Mouse (Mus musculus) WW6 (cell line): ENCODE measurements around the gene 3110009E18Rik.

ENCODE experiments used
- DNase-seq: peaks from one replicate; pipeline ENCODE4 v3.0.0-alpha.2; 2013; ENCODE audit warnings: low read depth, low spot score

Gene 3110009E18Rik

GRCm38 (mm10) chr1:120120969-120121811 is at the start of gene 3110009E18Rik, which contains the start of gene Dbi:
Gene 3110009E18Rik, plus strand, starts transcription at chr1:120121187.
Gene Dbi, minus strand, starts transcription at chr1:120121078.
- DNase-seq = peak; percentile 92

- no peak for DNase-seq
These were observed 48.1 kb upstream of the 3110009E18Rik start for GRCm38 (mm10) chr1:120072900-120073299.

- no peak for DNase-seq
These were observed 47.3 kb upstream of the 3110009E18Rik start, which contains the start of gene Tmem37 for GRCm38 (mm10) chr1:120073519-120074306. Gene Tmem37, minus strand, starts transcription at chr1:120074074.

GRCm38 (mm10) chr1:120074307-120074702 is 46.7 kb upstream of the 3110009E18Rik start:
- DNase-seq = no peak

- DNase-seq = no peak
These were observed 46.1 kb upstream of the 3110009E18Rik start for GRCm38 (mm10) chr1:120074931-120075330.

GRCm38 (mm10) chr1:120075507-120075906 is 45.5 kb upstream of the 3110009E18Rik start:
- no peak for DNase-seq

GRCm38 (mm10) chr1:120077746-120078410 is 43.1 kb upstream of the 3110009E18Rik start:
- no peak for DNase-seq

GRCm38 (mm10) chr1:120080632-120081031 is 40.4 kb upstream of the 3110009E18Rik start:
- no peak for DNase-seq

GRCm38 (mm10) chr1:120082957-120083585 is 37.9 kb upstream of the 3110009E18Rik start:
- DNase-seq = no peak

- DNase-seq = no peak
These were observed 37.0 kb upstream of the 3110009E18Rik start for GRCm38 (mm10) chr1:120083921-120084517.

GRCm38 (mm10) chr1:120085696-120086095 is 35.3 kb upstream of the 3110009E18Rik start:
- DNase-seq = no peak

- DNase-seq = no peak
These were observed 34.3 kb upstream of the 3110009E18Rik start for GRCm38 (mm10) chr1:120086644-120087043.

GRCm38 (mm10) chr1:120089180-120089579 is 31.8 kb upstream of the 3110009E18Rik start:
- no peak for DNase-seq

- DNase-seq = no peak
These were observed 30.0 kb upstream of the 3110009E18Rik start for GRCm38 (mm10) chr1:120090880-120091570.

GRCm38 (mm10) chr1:120093482-120094134 is 27.4 kb upstream of the 3110009E18Rik start:
- peak; percentile 67 for DNase-seq

- DNase-seq = no peak
These were observed 26.1 kb upstream of the 3110009E18Rik start for GRCm38 (mm10) chr1:120094920-120095319.

- DNase-seq = no peak
These were observed 22.7 kb upstream of the 3110009E18Rik start for GRCm38 (mm10) chr1:120098327-120098726.

GRCm38 (mm10) chr1:120099483-120099882 is 21.5 kb upstream of the 3110009E18Rik start:
- DNase-seq = no peak

- no peak for DNase-seq
These were observed 20.3 kb upstream of the 3110009E18Rik start for GRCm38 (mm10) chr1:120100456-120101226.
